Mouse (Mus musculus): ENCODE measurements at regions not wholly inside any gene's neighbourhood (a gene's known extent, or its start where the extent isn't known, plus 50 kb on each side); places are given as distances from the start of the nearest gene placed in this dataset.
A peak's percentile ranks its signal among the peaks of the same experiment; 100 is the strongest.

- DNase-seq, result peak; percentile 53 to 67
These were observed 60.0 kb upstream of the Ajap1 start for GRCm38 (mm10) chr4:153542631-153543031.

DNA sequence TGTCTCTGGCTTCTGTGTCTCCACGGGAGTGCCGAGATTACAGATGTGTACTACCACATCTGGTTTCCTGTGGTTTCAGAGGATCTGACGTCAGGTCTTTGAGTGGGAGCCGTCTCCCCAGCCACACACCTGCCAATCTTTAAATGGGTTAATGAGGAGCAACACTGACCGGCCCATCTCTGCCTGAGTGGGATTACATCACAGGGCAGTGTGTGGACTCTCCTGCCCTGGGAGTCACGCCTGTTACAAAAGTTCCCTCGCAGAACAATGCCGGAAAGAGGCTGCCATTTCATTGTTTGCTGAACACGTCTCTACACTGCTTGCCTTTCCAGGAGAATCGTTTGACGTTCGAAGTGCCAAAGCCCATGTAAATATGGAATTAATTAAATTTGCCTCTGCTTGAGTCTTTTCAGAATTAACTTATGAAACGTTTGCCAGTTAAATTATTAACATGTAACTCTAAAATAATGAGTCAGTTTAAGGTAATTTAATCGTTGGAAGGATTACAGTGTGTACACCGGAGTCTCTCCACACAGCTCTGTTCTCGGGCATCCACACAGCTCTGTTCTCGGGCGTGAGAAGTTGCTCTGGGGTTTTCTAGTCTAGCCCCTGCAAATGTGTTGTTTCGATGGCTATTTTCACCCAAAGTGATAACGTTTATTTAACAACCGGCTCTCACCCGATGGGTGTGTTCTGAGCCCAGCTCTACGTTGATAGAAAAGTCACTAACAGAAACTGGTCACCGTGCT lies 61.5 kb upstream of the Ajap1 start:
- DNase-seq, result no peak

- no peak for DNase-seq
These were observed 64.1 kb upstream of the Ajap1 start for GRCm38 (mm10) chr4:153546709-153547108.

GRCm38 (mm10) chr4:153547111-153547510 lies 64.5 kb upstream of the Ajap1 start:
- DNase-seq, result no peak

- DNase-seq, result no peak
These were observed 65.3 kb upstream of the Ajap1 start for GRCm38 (mm10) chr4:153547871-153548270.

DNA sequence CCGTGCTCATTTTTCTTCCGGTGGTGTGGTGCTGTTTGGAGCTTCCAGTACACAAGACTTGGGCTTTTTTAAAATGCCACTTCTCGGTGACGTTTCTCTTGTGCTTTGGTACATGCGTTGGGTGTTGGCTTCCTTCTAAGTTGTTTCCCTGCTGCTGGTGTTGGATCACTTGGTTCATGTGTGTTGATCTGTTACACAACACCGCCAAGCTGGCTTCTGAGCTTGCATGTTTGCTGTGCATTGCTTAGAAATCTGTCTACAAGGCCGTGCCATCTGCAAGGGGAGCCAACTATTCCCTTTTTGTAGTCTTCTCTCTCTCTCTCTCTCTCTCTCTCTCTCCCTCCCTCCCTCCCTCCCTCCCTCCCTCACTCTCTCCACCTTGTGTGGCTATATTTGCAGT lies 68.7 kb upstream of the Ajap1 start:
- DNase-seq, result no peak

GRCm38 (mm10) chr4:153552483-153552882 lies 69.9 kb upstream of the Ajap1 start:
- DNase-seq, result no peak

- no peak for DNase-seq
These were observed 75.4 kb upstream of the Ajap1 start for GRCm38 (mm10) chr4:153557812-153558608.

- no peak for DNase-seq
These were observed 77.0 kb upstream of the Ajap1 start for GRCm38 (mm10) chr4:153559568-153559967.

DNA sequence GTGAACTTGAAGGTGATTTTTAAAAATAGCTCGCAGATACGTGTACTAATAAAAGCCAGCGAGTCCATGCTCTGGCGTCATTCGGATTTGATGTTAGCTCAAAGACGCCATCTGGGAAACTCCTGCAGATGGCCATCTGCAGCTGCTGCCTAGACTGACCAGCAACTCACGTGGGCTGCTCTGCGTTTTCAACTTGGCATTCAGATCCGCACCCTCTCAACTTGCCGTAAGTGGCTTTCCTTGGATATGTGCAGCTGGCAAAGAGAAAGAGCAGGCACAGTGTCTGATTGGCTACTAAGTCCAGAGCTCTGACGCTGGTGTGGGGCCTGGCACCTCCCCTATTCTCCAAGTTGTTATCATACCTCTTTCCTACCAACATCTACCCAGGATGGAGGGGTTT lies 77.6 kb upstream of the Ajap1 start:
- DNase-seq, result no peak

DNA sequence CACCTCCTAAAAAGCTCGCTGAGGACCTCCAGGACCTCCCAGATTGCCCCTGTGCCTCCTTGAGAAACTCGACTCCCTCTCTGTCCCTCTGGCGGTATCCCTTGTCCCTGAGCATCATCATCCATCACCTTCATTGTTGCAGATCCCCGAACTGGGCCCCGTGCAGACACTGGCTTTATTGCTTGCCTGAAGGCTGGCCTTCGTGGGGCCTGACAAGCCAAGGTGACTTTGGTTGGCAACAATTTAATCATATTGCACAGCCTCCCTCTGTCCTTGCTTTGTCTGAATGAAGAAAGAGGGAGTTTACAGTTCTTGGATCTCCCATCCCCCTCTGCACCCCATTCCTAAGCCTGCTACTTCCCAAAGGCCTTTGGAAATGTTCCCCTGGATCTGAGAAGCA lies 78.3 kb upstream of the Ajap1 start:
- DNase-seq, result no peak

GRCm38 (mm10) chr4:153561991-153562390 lies 79.4 kb upstream of the Ajap1 start:
- DNase-seq, result no peak

DNA sequence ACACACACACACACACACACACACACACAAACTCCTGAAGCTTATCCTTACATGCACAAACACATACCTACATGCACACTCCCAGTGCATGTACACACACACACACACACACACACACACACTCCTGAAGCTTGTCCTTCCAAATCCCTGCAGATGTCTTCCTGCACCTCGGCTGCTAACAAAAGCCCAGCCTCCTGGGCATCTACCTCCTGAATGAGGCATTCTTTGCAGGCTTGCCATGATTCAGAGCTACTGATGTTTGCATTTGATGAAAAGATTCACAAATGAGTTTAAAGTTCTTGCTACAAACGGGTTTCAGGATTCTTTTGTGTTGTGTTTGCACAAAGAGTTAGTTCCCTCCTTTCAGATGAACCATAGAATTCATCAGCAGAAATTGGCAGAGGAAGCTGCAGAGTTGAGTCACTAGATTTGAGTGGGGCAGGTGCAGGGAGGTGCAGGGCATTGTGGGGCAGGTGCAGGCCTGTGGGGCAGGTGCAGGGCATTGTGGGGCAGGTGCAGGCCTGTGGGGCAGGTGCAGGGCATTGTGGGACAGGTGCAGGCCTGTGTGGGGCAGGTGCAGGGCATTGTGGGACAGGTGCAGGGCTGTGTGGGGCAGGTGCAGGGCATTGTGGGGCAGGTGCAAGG lies 84.8 kb upstream of the Ajap1 start:
- no peak for DNase-seq

- no peak for DNase-seq
These were observed 90.7 kb upstream of the Ajap1 start for GRCm38 (mm10) chr4:153573180-153573769.

DNA sequence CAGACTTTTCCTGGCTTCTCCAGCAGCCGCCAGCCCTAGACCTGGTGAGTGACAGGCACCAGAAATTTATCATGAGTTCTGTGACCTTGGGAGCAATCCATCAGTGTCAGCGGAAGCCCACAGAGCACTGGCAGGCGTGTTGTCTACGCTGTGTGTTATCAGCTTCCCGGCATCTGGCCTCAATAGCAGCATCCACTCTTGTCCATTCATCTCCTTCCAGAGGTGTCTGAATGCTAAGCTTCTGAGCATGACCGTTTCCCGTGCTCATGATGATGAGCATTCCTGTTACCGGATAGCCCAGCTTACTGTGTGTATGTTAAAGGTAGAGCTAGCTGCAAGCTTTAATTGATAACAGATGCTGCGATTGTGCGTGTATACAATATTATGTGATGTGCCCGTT lies 110.7 kb upstream of the Ajap1 start:
- no peak for DNase-seq

GRCm38 (mm10) chr4:153599794-153600370 lies 117.3 kb upstream of the Ajap1 start:
- no peak for DNase-seq

DNA sequence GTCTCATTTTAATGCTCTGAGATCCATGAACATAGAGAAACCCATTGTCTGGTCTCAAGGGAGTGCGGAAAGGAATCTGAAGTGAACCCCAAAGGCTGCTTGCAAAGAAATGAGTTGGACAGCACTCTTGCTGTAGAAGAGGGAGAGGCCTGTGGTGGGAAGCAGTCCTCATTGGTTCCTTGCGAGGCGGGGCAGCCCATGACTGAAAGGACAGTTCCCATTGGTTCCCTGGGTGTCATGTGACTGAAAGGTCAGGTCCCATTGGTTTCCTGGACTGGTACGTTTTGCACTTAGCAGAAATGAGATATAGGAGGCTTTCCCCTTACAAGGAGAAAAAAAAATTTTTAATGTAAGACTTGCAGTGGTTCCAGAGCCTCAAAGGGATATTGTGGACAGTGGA lies 119.9 kb upstream of the Ajap1 start:
- DNase-seq, result no peak

DNA sequence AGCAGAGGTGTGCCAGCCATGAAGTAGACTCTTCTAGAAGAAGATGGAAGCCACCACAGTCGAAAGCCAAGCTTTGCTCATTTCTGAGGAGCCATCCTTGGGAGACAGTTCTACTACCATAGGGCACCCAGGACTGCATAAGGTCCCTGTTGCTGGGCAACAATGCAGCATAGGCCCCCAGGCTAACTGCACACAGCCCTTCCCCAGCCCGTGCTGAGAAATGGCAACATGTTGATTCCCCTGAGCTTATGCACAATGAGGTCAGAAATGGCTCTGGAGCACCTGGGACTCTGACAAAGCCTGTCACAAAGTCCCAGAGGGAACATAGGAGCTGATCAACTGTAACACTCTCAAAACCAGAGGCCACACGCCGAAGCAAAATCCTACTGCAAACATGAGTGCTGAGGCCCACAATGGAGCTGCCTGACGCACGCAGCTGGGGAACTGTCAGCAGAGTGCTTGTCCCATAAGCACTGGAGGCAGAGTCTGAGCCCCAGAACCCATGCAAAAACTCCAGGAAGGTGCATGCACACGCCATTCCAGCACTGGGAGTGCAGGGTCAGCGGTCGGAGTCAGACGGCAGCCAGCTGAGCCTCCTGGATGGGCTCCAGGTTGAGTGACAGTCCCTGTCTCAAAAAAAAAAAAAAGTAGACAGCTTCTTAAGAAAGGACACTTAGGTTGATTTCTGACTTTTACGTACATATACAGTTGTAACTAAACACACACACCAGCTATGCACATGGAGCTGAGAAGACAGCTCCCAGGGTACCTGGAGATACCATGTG lies 120.6 kb upstream of the Ajap1 start:
- DNase-seq, result no peak

- DNase-seq, result no peak
These were observed 121.3 kb upstream of the Ajap1 start for GRCm38 (mm10) chr4:153603936-153604335.

GRCm38 (mm10) chr4:153604695-153605485 lies 122.3 kb upstream of the Ajap1 start:
- DNase-seq, result no peak

- no peak for DNase-seq
These were observed 133.4 kb upstream of the Ajap1 start for GRCm38 (mm10) chr4:153616058-153616457.
